Comparison of ENCODE assay signal across 1 mouse cellular context in genomic region chr12:70227121-70227932, GRCm38 (mm10).
TF ChIP-seq lines count a peak whose summit lies in the region.

No protein-coding gene starts in this region.

TF ChIP-seq in MEL, 35 proteins besides CTCF, POLR2A, EP300 and RAD21 (continued from another document):
- TF ChIP-seq ETS1 (IDR thresholded peaks at IDR 0.05; ENCODE audit: low read depth, low read length): peak; percentile 53
- TF ChIP-seq MXI1 (IDR thresholded peaks at IDR 0.05; ENCODE audit: low read depth, low read length): peak; percentile 75
- no peak; the same call in 1 of the 2 replicates for TF ChIP-seq SIN3A (IDR thresholded peaks at IDR 0.05; ENCODE audit: low read length)
- TF ChIP-seq JUND (IDR thresholded peaks at IDR 0.05; ENCODE audit: low read depth, low read length): no peak
- TF ChIP-seq TAL1 (IDR thresholded peaks at IDR 0.05; ENCODE audit: low read length): no peak
- no peak for TF ChIP-seq MEF2A (IDR thresholded peaks at IDR 0.05; ENCODE audit: extremely low read depth, insufficient replicate concordance, low read depth, low read length, poor library complexity, severe bottlenecking)
- TF ChIP-seq MAX (IDR thresholded peaks at IDR 0.05; ENCODE audit: low read length): 0 out of 2 replicates have a peak, but pooled peaks have one; percentile 20
- TF ChIP-seq MAFK (IDR thresholded peaks at IDR 0.05; ENCODE audit: borderline replicate concordance, low read depth, low read length): no peak
- no peak for TF ChIP-seq GABPA (IDR thresholded peaks at IDR 0.05; ENCODE audit: low read depth, low read length)
- TF ChIP-seq USF1 (IDR thresholded peaks at IDR 0.05; ENCODE audit: low read depth, low read length): 0 out of 2 replicates have a peak, but pooled peaks have one; percentile 48
- 0 out of 2 replicates have a peak, but pooled peaks have one; percentile 16 for TF ChIP-seq MYC (IDR thresholded peaks at IDR 0.05; ENCODE audit: low read depth, low read length)
- TF ChIP-seq E2F4 (IDR thresholded peaks at IDR 0.05; ENCODE audit: borderline replicate concordance, low read depth, low read length): no peak
- peak; percentile 67; the same call in 1 of the 2 replicates for TF ChIP-seq TCF12 (IDR thresholded peaks at IDR 0.05; ENCODE audit: low read depth, low read length)
- no peak for TF ChIP-seq UBTF (IDR thresholded peaks at IDR 0.05; ENCODE audit: borderline replicate concordance, insufficient read depth, low read depth, low read length)
- no peak for TF ChIP-seq ZNF384 (IDR thresholded peaks at IDR 0.05; ENCODE audit: low read depth, low read length)
